Mouse (Mus musculus): ENCODE results near the gene Tjap1.

Gene Tjap1

DNA sequence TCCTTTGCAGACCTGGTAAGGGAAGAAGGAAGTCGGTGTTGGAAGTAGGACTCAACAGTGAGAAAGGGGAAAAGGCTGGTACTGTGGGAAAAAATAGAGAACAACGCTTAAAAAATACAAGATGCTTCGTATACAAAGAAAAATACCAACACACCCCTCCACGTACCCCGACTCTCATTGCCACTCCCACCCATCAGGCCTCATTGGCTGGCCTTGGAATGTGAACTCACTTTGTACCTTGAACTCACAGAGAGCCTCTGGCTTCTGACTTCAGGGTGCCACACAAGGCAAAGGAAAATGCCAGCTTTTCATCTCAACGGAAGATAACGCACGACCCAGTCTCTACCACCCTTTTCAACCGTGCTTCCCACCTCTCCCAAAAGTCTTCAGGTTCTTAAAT lies 314 bp upstream of the Tjap1 start:
- DNase-seq (ENCODE audit: low spot score) = no peak

GRCm38 (mm10) chr17:46278011-46278765 lies 4.6 kb downstream of the Tjap1 start:
- no peak for DNase-seq (ENCODE audit: low spot score)

DNA sequence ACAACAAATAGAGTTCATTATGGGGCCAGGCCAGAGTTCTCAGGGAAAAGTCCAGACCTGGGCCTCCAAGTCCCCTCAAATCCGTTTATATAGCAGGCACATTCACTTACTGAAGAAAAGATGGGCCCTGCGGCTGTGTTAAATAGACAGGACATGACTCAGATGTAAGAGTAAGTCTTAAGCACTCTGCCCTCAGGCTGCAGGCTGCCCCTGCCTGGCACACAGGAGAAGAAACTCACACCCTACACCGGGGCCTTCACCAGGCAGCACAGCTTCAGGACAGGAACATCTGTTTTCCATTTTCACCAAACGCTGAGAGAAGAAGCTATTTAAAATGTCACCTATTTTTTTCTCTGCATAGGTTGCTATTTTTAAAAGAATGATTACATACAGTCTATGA lies 5.2 kb downstream of the Tjap1 start:
- no peak for DNase-seq (ENCODE audit: low spot score)

GRCm38 (mm10) chr17:46275506-46275905 lies 7.3 kb downstream of the Tjap1 start:
- no peak for DNase-seq (ENCODE audit: low spot score)

DNA sequence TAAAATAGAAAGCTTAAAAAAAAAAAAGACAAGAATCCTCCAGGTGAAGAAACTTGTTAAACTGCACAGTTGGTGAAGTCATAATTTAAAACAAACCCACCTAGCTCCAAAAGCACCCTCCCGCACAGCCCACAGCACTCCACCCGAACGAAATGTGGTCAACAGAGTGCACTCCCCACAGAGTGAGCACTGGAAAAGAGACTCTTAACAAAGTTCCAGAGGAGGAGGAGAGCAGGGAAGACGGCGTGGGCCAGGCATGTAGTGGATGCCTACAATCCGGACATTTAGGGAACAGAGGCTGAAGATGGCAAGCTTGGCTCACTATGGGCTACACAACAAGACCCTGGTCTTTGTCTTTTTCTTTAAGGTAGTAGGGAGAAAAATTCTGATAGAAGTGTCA lies 7.8 kb downstream of the Tjap1 start:
- DNase-seq (ENCODE audit: low spot score) = no peak

- DNase-seq (ENCODE audit: low spot score) = no peak
Measured at GRCm38 (mm10) chr17:46274465-46274864, 8.4 kb downstream of the Tjap1 start.

GRCm38 (mm10) chr17:46273803-46274236 lies 9.0 kb downstream of the Tjap1 start:
- DNase-seq (ENCODE audit: low spot score) = no peak

DNA sequence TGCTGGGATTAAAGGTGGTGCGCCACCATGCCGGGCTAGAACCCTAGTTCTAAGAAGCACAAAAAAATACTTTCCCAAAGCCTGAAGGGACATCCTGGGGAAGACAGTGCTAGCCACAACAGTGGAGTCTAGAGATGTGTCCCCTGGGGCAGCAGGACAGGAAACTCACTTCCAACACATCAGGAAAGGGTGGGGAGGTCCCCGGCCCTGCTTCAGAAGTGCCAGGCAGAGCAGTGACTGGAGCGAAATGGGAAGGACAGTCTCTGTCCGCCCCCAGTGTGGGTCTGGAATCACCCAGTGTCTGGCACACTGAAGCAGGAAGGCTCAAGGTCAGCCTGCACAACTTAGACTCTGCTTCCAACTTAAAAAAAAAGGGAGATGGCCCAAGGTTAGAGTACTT lies 10.2 kb downstream of the Tjap1 start:
- no peak for DNase-seq (ENCODE audit: low spot score)

DNA sequence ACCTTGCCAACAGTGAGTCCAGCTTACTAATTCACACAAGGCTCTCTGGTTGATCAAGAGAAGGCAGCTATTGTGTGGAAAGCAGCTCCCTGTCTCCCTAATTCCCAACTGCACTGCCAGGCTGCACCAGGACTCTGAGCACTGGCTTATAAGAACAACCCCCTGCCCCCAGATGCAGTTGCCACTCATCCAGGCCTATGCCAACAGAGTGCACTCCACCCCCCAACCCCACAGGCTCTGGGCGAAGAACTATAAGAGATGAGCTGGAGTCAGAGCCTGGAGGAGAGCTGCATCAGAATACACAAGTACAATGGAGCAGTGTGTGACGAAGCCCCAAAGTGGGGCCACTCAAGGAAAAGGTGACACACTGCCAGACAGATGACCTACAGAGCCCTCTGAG lies 10.8 kb downstream of the Tjap1 start:
- DNase-seq (ENCODE audit: low spot score) = no peak

GRCm38 (mm10) chr17:46269771-46270534 lies 12.9 kb downstream of the Tjap1 start:
- no peak for DNase-seq (ENCODE audit: low spot score)

GRCm38 (mm10) chr17:46268026-46268720 lies 14.7 kb downstream of the Tjap1 start:
- DNase-seq (ENCODE audit: low spot score) = no peak

DNA sequence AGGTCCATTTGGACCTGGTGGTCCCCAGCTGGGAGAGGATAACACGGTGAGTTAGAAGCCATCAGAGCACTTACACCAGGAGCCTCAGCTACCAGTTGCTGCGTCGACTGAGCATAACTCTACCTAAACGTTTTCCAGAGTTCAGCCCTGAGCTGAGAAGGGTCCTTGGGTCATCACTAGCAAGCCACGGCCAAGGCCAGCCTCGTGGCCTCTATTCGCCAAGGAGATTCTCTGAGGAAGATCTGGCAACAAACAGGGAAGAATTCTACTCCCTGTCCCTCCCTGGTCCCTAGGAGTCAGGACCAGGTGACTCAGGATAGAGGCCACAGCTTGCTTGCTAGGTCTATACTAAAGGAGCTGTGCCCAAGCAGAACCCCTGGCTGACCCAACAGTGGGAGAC lies 15.3 kb downstream of the Tjap1 start:
- DNase-seq (ENCODE audit: low spot score) = no peak

DNA sequence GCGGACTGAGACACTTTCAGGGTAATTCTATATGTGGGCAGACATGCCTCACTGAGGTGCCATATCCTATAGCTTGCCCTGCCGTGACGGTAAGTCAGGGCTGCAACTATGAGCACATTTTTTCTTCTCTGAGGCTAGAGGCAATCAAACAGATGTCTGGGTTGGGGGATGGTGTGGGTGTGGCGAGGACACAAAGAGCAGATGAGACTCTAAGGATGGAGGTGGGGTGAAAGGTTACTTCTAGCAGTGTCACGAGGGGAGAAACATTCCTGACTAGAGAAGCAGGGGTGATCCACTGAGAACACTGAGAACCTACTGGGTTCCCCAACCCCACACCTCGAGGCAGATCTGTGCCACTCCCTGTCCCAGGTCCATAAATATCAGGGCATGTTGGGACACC lies 15.8 kb downstream of the Tjap1 start:
- no peak for DNase-seq (ENCODE audit: low spot score)

GRCm38 (mm10) chr17:46265918-46266618 lies 16.8 kb downstream of the Tjap1 start:
- DNase-seq (ENCODE audit: low spot score) = peak; percentile 79

DNA sequence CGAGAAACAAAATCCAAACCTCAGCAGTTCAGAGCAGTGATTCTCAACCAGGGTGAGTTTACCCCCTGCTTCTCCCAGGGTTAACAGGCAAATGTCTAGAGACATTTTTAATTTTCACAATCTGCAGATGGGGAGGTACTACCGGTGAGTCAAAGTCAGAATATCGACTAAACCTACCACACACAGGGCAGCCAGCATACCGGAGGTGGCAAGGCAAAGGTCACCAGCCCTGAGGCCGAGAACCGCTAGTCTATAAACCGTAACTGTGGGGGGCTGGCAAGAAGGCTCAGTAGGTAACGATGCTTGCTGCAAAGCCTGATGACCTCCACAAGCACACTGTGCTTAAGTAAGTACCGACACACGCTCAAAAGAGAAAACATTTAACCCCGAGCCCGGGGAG lies 17.3 kb downstream of the Tjap1 start:
- DNase-seq (ENCODE audit: low spot score) = no peak

- no peak for DNase-seq (ENCODE audit: low spot score)
Measured at GRCm38 (mm10) chr17:46262201-46262694, 20.6 kb downstream of the Tjap1 start.

DNA sequence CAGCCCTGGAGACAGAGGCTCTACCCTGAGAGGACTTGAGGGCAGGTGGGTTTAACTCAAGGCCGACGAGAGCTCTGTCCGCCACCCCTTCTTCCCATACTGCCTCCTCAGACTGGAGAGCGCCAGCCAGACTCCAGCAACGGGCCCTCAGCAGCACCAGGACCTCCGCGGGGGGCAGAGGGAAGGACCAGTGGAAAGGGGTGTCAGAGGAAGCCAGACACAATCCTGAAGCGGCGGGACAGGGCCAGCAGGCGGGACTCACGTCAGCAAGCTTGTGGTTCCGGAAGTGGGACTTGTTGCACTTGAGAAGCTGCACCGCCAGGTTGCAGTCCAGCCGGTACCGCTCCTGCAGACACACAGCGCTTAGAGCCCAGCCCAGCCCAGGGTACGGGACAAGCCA lies 23.2 kb downstream of the Tjap1 start:
- no peak for DNase-seq (ENCODE audit: low spot score)

GRCm38 (mm10) chr17:46258279-46259053 lies 24.4 kb downstream of the Tjap1 start:
- no peak for DNase-seq (ENCODE audit: low spot score)

DNA sequence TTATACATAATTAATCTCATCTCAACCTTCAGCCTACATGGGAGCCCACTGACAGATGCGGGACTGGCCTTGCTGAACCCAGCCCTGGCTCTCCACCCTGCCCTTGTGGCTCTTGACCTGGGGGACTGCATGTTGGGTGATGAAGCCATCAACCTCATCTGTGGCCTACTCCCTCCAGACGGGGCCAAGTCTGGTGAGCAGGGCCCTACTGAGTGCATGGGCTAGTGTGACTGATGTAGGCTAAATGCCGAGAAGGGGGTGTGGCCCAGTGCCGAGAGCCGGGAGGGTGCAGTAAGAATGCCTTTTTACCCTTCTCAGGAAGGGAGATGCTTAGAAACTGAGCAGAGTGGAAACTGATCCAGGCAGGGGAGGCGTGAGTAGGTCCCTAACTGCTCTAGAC lies 27.7 kb downstream of the Tjap1 start:
- no peak for DNase-seq (ENCODE audit: low spot score)

DNA sequence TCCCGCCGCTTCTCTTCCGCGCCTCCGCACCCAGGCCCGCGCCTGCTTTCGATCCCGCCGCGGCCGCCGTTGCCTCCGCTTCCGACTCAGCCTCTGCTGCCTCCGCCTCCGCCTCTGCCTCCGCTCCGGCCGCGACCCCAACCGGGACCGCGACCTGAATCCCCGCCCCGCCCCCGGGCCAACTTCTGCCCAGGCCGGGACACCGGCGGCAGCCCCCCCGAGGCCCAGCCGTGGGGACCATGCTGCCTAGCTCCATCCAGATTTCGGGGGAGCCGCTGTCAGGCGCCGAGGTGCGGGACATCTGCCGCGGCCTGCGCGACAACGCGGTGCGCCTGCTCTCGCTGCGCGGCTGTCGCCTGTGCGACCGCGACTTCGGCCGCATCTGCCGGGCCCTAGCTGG lies 28.7 kb downstream of the Tjap1 start:
- DNase-seq (ENCODE audit: low spot score) = peak; percentile 51

GRCm38 (mm10) chr17:46253452-46254084 lies 29.3 kb downstream of the Tjap1 start, which contains the start of gene Lrrc73:
Gene Lrrc73 (plus strand): TSS chr17:46253531.
- peak; percentile 91 for DNase-seq (ENCODE audit: low spot score)

All from ovary, postnatal 36 days (tissue).